Mouse (Mus musculus) heart, embryonic 11.5 days (tissue): ENCODE results near the gene Gm12569. TPM values are rescaled to one million over a fixed set of nuclear protein-coding genes. Genes with fewer than 3 reads are reported as not detected.
A peak's percentile ranks its signal among the peaks of the same experiment; 100 is the strongest.

Experiments
- ATAC-seq: fragments of 200-750 bp; cut with Nextera tagmentation; replicated peaks from 2 replicates; pipeline ENCODE4 v1.8.0; 2017; ENCODE audit warnings: moderate library complexity; ENCODE audit not compliant: insufficient number of reproducible peaks, low FRiP score, low TSS enrichment
- H3K27ac ChIP-seq: fragments of 300-500 bp; sonication (generic); 2 replicates; pipeline ENCODE4 v1.5.1; 2014; ENCODE audit warnings: mild to moderate bottlenecking, low read depth, low read length
- H3K27me3 ChIP-seq: fragments of 300-500 bp; sonication (generic); 2 replicates; pipeline ENCODE4 v1.6.1; 2014; ENCODE audit warnings: mild to moderate bottlenecking, low read length, mixed read lengths; ENCODE audit not compliant: control insufficient read depth, insufficient read depth
- H3K36me3 ChIP-seq: fragments of 300-500 bp; sonication (generic); 2 replicates; pipeline ENCODE4 v1.6.1; 2014; ENCODE audit warnings: mild to moderate bottlenecking, low read length, moderate library complexity, mixed read lengths; ENCODE audit not compliant: control insufficient read depth, insufficient read depth
- H3K4me1 ChIP-seq: fragments of 300-500 bp; sonication (generic); 2 replicates; pipeline ENCODE4 v1.6.1; 2014; ENCODE audit warnings: low read length; ENCODE audit not compliant: control insufficient read depth, insufficient read depth
- H3K4me2 ChIP-seq: fragments of 300-500 bp; sonication (generic); 2 replicates; pipeline ENCODE4 v1.6.1; 2014; ENCODE audit warnings: mild to moderate bottlenecking, moderate library complexity
- H3K4me3 ChIP-seq: fragments of 300-500 bp; sonication (generic); 2 replicates; pipeline ENCODE4 v1.5.1; 2014; ENCODE audit warnings: low read depth, low read length
- H3K9ac ChIP-seq: fragments of 300-500 bp; sonication (generic); 2 replicates; pipeline ENCODE4 v1.6.1; 2014; ENCODE audit warnings: mild to moderate bottlenecking, low read depth, low read length, moderate library complexity
- H3K9me3 ChIP-seq: fragments of 300-500 bp; sonication (generic); replicated peaks from 2 replicates; pipeline ENCODE4 v1.6.1; 2016; ENCODE audit warnings: low read length; ENCODE audit not compliant: control insufficient read depth
- WGBS: fragments of 180-500 bp; shearing (Covaris S2); extraction: QIAGEN DNeasy Blood & Tissue Kit; methylation state at CpG from one replicate; pipeline ENCODE4 v1.1.7; 2014; ENCODE audit not compliant: insufficient replicate concordance; 5-methylcytosine and 5-hydroxymethylcytosine counted together
- polyA plus RNA-seq: library from polyadenylated mRNA; unstranded; fragments of >200 nt; fragmentation: Nextera tagmentation; extraction: Ambion mirVana; gene quantifications from 2 replicates; pipeline ENCODE4 v1.2.1, GENCODE M21; 2014

Gm12569 gene
- not detected in 2 replicates for polyA plus RNA-seq

DNA sequence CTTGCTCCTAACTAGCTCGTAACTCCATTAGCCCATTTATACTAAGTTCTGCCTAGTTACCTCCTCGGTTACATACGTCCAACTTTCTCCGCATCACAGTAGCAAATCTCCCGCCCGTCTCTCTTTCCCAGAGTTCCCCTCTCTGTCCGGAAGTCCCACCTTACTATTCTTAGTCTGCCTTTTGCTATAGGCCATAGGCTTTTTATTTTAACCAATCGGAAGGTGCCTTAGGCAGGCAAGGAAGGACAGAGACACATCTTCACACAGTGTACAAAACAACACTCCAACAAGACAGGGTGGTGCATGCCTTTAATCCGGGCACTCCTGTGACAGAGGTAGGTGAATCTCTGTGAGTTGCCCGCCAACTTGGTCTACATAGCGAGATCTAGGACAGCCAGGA, at the start of gene Gm12569:
Gm12569 (plus strand) TSS at position 166 of the 400 bp plus-strand sequence.
- no peak for ATAC-seq
- no peak within 1 kb of the TSS for H3K4me3 ChIP-seq
- no peak within 1 kb of the TSS for H3K9ac ChIP-seq
- H3K36me3 ChIP-seq = no peaks in the 10 kb centered on the region
- no peak within 1 kb of the TSS for H3K27ac ChIP-seq
- no peaks in the 10 kb centered on the region for H3K4me1 ChIP-seq
- no peaks in the 10 kb centered on the region for H3K9me3 ChIP-seq
- H3K4me2 ChIP-seq = no peak within 1 kb of the TSS
- 85% methylated on average over 11 of the region's 11 CpGs for WGBS
- H3K27me3 ChIP-seq = no peaks in the 10 kb centered on the region

DNA sequence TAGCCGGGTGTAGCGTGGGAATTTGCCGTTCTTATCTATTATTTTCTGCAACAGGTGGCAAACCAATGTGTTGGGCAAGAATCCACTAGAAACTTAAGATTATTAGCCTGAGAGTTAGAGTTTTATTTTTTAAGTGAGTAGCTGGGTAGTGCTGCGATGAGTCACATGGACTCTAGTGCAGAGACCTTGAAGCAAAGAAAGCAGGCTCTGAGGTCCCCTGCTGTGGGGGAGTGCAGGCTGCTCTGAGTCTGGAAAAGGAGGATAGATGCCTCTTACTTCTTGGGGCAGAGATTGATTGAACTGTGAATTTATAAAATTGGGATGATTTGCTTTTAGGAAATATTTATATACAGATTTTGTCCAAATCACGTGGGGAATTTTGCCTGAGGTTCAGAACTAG, 17.5 kb upstream of the Gm12569 start:
- H3K9me3 ChIP-seq = no peaks in the 10 kb centered on the region
- no peak overlapping the region for H3K27ac ChIP-seq
- H3K4me2 ChIP-seq = no peak overlapping the region
- H3K36me3 ChIP-seq = no peaks in the 10 kb centered on the region
- H3K4me3 ChIP-seq = no peak overlapping the region
- no peaks in the 10 kb centered on the region for H3K4me1 ChIP-seq
- WGBS = 76% methylated on average over 5 of the region's 5 CpGs
- no peaks in the 10 kb centered on the region for H3K27me3 ChIP-seq
- H3K9ac ChIP-seq = no peak overlapping the region
- ATAC-seq = no peak

DNA sequence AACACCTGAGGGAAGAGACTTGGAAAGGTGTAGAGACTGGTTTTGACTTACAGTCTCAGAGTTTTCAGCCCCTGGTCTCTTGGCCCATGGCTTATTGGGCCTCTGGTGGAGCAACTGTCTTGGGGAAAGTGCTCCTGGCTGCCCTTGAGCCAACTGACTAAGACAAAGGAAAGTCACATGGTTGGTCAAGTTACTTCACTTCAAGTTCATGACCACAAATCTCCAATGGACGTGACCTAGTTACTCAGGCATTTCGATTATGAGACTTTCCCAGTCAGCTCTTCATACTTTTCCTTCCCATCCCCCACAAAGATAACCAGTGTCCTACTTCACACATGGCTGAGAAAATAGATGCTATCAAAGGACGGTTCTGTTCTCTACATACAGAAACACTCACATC, 12.5 kb upstream of the Gm12569 start:
- WGBS = 60% methylated on average over 3 of the region's 3 CpGs
- H3K4me1 ChIP-seq = no peaks in the 10 kb centered on the region

DNA sequence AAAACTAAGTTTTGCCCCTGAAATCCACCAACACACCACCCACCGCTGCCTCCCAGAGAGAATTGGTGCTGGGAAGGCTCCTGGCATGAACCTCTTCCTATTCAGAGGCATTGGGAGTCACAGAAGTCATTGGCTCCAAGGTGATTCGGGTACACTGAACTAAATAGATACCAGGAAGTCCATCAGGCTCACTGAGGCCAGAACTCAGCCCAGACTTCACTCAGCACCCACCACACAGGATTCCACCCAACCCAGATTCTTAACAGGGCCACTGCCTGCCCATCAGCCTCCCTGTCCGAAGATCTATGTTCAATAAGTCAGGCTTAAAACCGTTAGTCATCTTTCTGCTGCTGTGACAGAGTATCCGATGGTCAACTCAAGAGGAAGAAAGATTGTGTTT, 8.8 kb upstream of the Gm12569 start:
- Histone ChIP-seq H3K36me3 (no peaks in the 10 kb centered on the region), H3K4me3 (no peak overlapping the region), H3K27ac (no peak overlapping the region), H3K9ac (no peak overlapping the region), H3K4me1 (no peaks in the 10 kb centered on the region), H3K27me3 (no peaks in the 10 kb centered on the region), H3K4me2 (no peak overlapping the region), H3K9me3 (no peaks in the 10 kb centered on the region)
- WGBS = 75% methylated on average over 5 of the region's 5 CpGs
- ATAC-seq = no peak

More for the DNA sequence above, 12.5 kb upstream of the Gm12569 start:
- Histone ChIP-seq H3K9ac (no peak overlapping the region), H3K27ac (no peak overlapping the region), H3K9me3 (no peaks in the 10 kb centered on the region), H3K27me3 (no peaks in the 10 kb centered on the region), H3K4me2 (no peak overlapping the region), H3K36me3 (no peaks in the 10 kb centered on the region), H3K4me3 (no peak overlapping the region)
- no peak for ATAC-seq

DNA sequence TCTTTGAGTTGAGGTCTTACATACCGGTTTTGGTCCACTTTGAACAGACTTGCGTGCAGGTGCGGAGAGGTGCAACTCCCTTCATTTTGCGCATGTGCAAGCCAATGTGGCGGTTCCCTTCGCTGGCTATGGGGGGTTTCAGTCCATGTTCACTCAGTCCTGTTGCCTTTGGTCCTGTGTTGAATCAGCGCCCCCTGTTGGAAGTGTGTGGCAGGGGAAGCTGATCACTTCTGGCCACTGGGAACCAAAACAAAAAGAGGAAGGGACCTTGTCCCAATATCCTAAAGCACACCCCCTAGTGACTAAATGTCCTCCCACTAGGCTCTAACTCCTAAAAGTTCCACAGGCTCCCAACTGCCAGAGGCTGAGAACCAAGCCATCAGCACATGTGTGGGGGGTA, 6.3 kb upstream of the Gm12569 start:
- Histone ChIP-seq H3K9me3 (no peaks in the 10 kb centered on the region), H3K4me2 (no peak overlapping the region), H3K36me3 (no peaks in the 10 kb centered on the region), H3K27me3 (no peaks in the 10 kb centered on the region), H3K4me1 (no peaks in the 10 kb centered on the region), H3K9ac (no peak overlapping the region), H3K27ac (no peak overlapping the region), H3K4me3 (no peak overlapping the region)
- no peak for ATAC-seq
- WGBS = 76% methylated on average over 7 of the region's 7 CpGs

DNA sequence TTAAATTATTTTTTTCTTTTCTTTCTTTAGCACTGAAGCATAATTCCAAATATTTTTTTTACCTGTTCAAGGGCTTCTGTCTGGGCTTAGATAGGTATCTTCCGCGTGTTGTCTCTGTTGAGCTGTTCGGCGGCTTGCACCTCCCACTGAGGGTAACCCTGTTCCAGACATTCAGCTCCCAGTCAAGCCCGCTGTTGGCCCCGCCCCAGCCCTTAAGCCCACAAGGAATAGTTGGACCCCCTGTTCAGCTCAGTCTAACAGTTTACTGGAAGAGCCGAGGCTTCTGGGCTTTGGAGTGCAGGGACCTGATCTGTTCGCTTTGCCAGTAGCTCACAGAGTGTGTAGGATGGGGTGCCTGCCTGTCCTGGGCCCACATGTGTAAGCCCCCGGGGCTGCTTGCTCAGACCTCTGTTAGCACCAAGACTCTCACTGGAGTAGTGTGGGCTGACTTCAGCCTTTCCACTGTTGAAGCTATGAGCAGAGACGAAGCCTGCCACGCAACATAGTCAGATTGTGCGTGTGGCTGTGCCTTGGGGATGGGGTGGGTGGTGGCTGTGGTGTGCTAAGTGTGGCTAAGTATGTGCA, 785 bp upstream of the Gm12569 start:
- Histone ChIP-seq H3K4me3 (no peak overlapping the region), H3K27ac (no peak overlapping the region), H3K27me3 (no peaks in the 10 kb centered on the region), H3K9ac (no peak overlapping the region), H3K9me3 (no peaks in the 10 kb centered on the region), H3K36me3 (no peaks in the 10 kb centered on the region), H3K4me2 (no peak overlapping the region), H3K4me1 (no peaks in the 10 kb centered on the region)
- 0 out of 2 replicates have a peak, but pooled peaks have one; percentile 22 for ATAC-seq
- WGBS = 71% methylated on average over 12 of the region's 12 CpGs

DNA sequence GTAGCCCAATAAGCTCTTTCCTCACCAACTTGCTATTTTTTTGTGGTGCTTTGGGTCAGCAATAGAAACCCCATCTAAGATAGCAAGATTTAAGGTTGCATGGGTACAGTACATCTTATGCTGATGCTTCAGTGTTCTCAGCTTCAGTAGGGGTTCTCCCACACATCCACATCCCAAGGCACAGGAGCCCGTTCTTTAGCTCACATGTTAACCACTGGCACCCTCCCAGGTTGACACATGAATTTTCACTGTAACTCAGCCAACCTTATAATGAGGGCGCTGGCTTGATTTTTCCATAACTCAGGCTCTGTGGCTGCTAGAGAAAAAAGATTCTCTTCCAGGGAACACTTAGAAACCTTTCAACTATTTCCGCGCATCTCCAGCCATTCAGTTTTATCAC, 6.8 kb downstream of the Gm12569 start:
- no peak overlapping the region for H3K27ac ChIP-seq
- H3K36me3 ChIP-seq = no peaks in the 10 kb centered on the region
- H3K4me1 ChIP-seq = no peaks in the 10 kb centered on the region
- 84% methylated on average over 4 of the region's 4 CpGs for WGBS
- no peaks in the 10 kb centered on the region for H3K9me3 ChIP-seq
- H3K4me3 ChIP-seq = no peak overlapping the region
- ATAC-seq = no peak
- H3K27me3 ChIP-seq = no peaks in the 10 kb centered on the region; the same call in 1 of the 2 replicates
- no peak overlapping the region for H3K9ac ChIP-seq
- no peak overlapping the region for H3K4me2 ChIP-seq

DNA sequence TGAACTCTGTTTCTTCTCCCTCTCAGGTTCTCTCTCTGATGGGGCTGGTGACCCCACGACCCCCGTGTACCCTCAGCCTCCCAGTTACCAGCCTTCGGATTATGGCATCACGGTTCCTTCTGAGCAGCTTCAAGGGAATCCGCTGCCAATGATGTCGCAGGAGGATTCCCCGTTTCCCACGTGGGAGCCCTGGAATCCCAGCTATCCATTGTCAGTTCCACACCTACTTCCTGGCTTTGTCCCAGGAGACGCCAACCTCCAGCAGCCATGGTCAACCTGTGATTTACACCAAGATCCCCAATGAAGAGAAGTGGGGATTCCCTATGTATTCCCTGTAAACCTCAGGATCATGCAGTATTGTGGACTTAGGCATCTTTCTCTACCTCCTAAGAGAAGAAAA, 14.4 kb downstream of the Gm12569 start:
- Histone ChIP-seq H3K4me3 (no peak overlapping the region), H3K4me2 (no peak overlapping the region), H3K27me3 (no peaks in the 10 kb centered on the region), H3K9ac (no peak overlapping the region), H3K4me1 (no peaks in the 10 kb centered on the region), H3K36me3 (no peaks in the 10 kb centered on the region), H3K27ac (no peak overlapping the region), H3K9me3 (no peaks in the 10 kb centered on the region)
- 79% methylated on average over 9 of the region's 9 CpGs for WGBS
- ATAC-seq = no peak

DNA sequence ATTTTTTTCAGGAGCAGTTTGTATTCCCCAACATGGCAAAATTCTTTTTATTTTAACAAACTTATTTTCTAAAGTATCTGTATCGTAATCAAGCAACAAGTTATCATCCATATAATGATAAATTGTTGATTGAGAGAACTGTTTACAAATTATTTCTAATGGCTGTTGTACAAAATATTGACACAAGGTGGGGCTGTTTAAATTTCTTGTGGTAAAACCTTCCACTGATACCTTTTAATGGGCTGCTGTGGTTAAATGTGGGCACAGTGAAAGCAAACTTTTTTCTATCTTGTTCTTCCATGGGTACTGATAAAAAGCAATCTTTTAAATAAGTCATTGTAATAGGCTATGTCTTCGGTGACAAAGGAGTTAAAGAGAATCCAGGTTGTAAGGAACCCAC, 22.6 kb downstream of the Gm12569 start:
- Histone ChIP-seq H3K9ac (no peak overlapping the region), H3K36me3 (no peaks in the 10 kb centered on the region), H3K4me2 (no peak overlapping the region), H3K27ac (no peak overlapping the region), H3K27me3 (no peaks in the 10 kb centered on the region), H3K4me3 (no peak overlapping the region), H3K4me1 (no peaks in the 10 kb centered on the region), H3K9me3 (no peaks in the 10 kb centered on the region)
- no peak for ATAC-seq
- WGBS = 70% methylated on average over 2 of the region's 2 CpGs
